Mouse (Mus musculus) urinary bladder, adult 18-20 months (tissue): ENCODE results near the gene Wnt2b.

Experiments used
- DNase-seq, 2 experiments: peaks; one replicate each; pipeline ENCODE4 v3.0.0; 2022; ENCODE audit warnings: low spot score in 2 of 2, mixed read lengths in 2 of 2

The Wnt2b gene

GRCm38 (mm10) chr3:104963331-104964276, 1.9 kb upstream of the Wnt2b start:
- no peak for DNase-seq

- no peak for DNase-seq
These were observed 1.1 kb upstream of the Wnt2b start for GRCm38 (mm10) chr3:104962866-104963265.

GRCm38 (mm10) chr3:104962141-104962611, 455 bp upstream of the Wnt2b start:
- DNase-seq: no peak

- DNase-seq: no peak
These were observed 1.4 kb downstream of the Wnt2b start for GRCm38 (mm10) chr3:104960026-104961000.

GRCm38 (mm10) chr3:104956131-104956581, 5.6 kb downstream of the Wnt2b start:
- peak in 1 of 2 experiments; percentile 51 for DNase-seq

- no peak for DNase-seq
These were observed 7.2 kb downstream of the Wnt2b start for GRCm38 (mm10) chr3:104954551-104954950.

- no peak for DNase-seq
These were observed 7.6 kb downstream of the Wnt2b start for GRCm38 (mm10) chr3:104954137-104954536.

- no peak for DNase-seq
These were observed 8.6 kb downstream of the Wnt2b start for GRCm38 (mm10) chr3:104952891-104953670.

GRCm38 (mm10) chr3:104950926-104951325, 10.8 kb downstream of the Wnt2b start:
- no peak for DNase-seq

- DNase-seq: no peak
These were observed 16.8 kb downstream of the Wnt2b start for GRCm38 (mm10) chr3:104944894-104945293.

GRCm38 (mm10) chr3:104943333-104943732, 18.4 kb downstream of the Wnt2b start:
- no peak for DNase-seq

- no peak for DNase-seq
These were observed 19.0 kb downstream of the Wnt2b start for GRCm38 (mm10) chr3:104942682-104943081.

- no peak for DNase-seq
These were observed 21.0 kb downstream of the Wnt2b start for GRCm38 (mm10) chr3:104940691-104941090.

GRCm38 (mm10) chr3:104938327-104938726, 23.4 kb downstream of the Wnt2b start:
- no peak for DNase-seq

GRCm38 (mm10) chr3:104937728-104938305, 23.9 kb downstream of the Wnt2b start:
- DNase-seq: no peak

- DNase-seq: no peak
These were observed 32.3 kb downstream of the Wnt2b start for GRCm38 (mm10) chr3:104929385-104929784.

GRCm38 (mm10) chr3:104914986-104915385, 46.7 kb downstream of the Wnt2b start:
- DNase-seq: no peak

GRCm38 (mm10) chr3:104909195-104909594, 52.5 kb downstream of the Wnt2b start:
- no peak for DNase-seq

- DNase-seq: no peak
These were observed 55.7 kb downstream of the Wnt2b start for GRCm38 (mm10) chr3:104906007-104906406.

- DNase-seq: no peak
These were observed 56.3 kb downstream of the Wnt2b start for GRCm38 (mm10) chr3:104905389-104905788.

GRCm38 (mm10) chr3:104901154-104901553, 60.6 kb downstream of the Wnt2b start:
- no peak for DNase-seq
